Mouse (Mus musculus): ENCODE measurements around the gene Rab3gap2. TPM values are rescaled to one million over a fixed set of nuclear protein-coding genes. Genes with fewer than 3 reads are reported as not detected.

The Rab3gap2 gene
- polyA plus RNA-seq, 1 experiment from 2014 or later, result 26.4 TPM

GRCm38 (mm10) chr1:185298496-185298895 lies 94.6 kb downstream of the Rab3gap2 start:
- DNase-seq (ENCODE audit: low spot score) (no peak), ATAC-seq (ENCODE audit: insufficient read depth, low FRiP score, low TSS enrichment) (no peak)
- Histone ChIP-seq H3K4me2 (ENCODE audit: low read depth) (no peak overlapping the region), H3K9me3 (ENCODE audit: control insufficient read depth, low read length) (no peaks in the 10 kb centered on the region), H3K36me3 (ENCODE audit: control insufficient read depth, insufficient read depth, low read length) (peaks cover 6% of the 10 kb centered on the region; the same call in 1 of the 2 replicates), H3K4me3 (ENCODE audit: low read depth, low read length) (no peak overlapping the region), H3K27ac (ENCODE audit: low read depth, low read length) (no peak overlapping the region), H3K4me1 (ENCODE audit: control insufficient read depth, insufficient read depth, low read length) (no peaks in the 10 kb centered on the region), H3K27me3 (ENCODE audit: control insufficient read depth, insufficient read depth, low read length) (no peaks in the 10 kb centered on the region), H3K9ac (ENCODE audit: low read length) (no peak overlapping the region)
- 98% methylated on average over 8 of the region's 8 CpGs for WGBS

- Histone ChIP-seq H3K27me3 (ENCODE audit: control insufficient read depth, insufficient read depth, low read length) (no peaks in the 10 kb centered on the region), H3K9me3 (ENCODE audit: control insufficient read depth, low read length) (no peaks in the 10 kb centered on the region), H3K36me3 (ENCODE audit: control insufficient read depth, insufficient read depth, low read length) (peaks cover 7% of the 10 kb centered on the region), H3K27ac (ENCODE audit: low read depth, low read length) (no peak overlapping the region), H3K4me3 (ENCODE audit: low read depth, low read length) (no peak overlapping the region), H3K4me1 (ENCODE audit: control insufficient read depth, insufficient read depth, low read length) (no peaks in the 10 kb centered on the region), H3K4me2 (ENCODE audit: low read depth) (no peak overlapping the region), H3K9ac (ENCODE audit: low read length) (no peak overlapping the region)
- DNase-seq (ENCODE audit: low spot score), result no peak
- 94% methylated on average over 6 of the region's 6 CpGs for WGBS
- no peak for ATAC-seq (ENCODE audit: insufficient read depth, low FRiP score, low TSS enrichment)
Measured at GRCm38 (mm10) chr1:185302816-185303215, 98.9 kb downstream of the Rab3gap2 start.

- H3K4me3 ChIP-seq (ENCODE audit: low read depth, low read length), result no peak overlapping the region
- 96% methylated on average over 12 of the region's 12 CpGs for WGBS
- H3K36me3 ChIP-seq (ENCODE audit: control insufficient read depth, insufficient read depth, low read length), result peaks cover 7% of the 10 kb centered on the region
Measured at GRCm38 (mm10) chr1:185306836-185307235, 102.9 kb downstream of the Rab3gap2 start.

GRCm38 (mm10) chr1:185307645-185308044 lies 103.7 kb downstream of the Rab3gap2 start:
- H3K4me2 ChIP-seq (ENCODE audit: low read depth), result no peak overlapping the region
- peaks cover 7% of the 10 kb centered on the region for H3K36me3 ChIP-seq (ENCODE audit: control insufficient read depth, insufficient read depth, low read length)
- no peak overlapping the region for H3K9ac ChIP-seq (ENCODE audit: low read length)
- no peaks in the 10 kb centered on the region for H3K4me1 ChIP-seq (ENCODE audit: control insufficient read depth, insufficient read depth, low read length)
- no peaks in the 10 kb centered on the region for H3K9me3 ChIP-seq (ENCODE audit: control insufficient read depth, low read length)
- no peak overlapping the region for H3K27ac ChIP-seq (ENCODE audit: low read depth, low read length)
- no peak for DNase-seq (ENCODE audit: low spot score)
- WGBS, result 95% methylated on average over 7 of the region's 7 CpGs
- no peak for ATAC-seq (ENCODE audit: insufficient read depth, low FRiP score, low TSS enrichment)
- no peak overlapping the region for H3K4me3 ChIP-seq (ENCODE audit: low read depth, low read length)
- H3K27me3 ChIP-seq (ENCODE audit: control insufficient read depth, insufficient read depth, low read length), result no peaks in the 10 kb centered on the region

More at GRCm38 (mm10) chr1:185306836-185307235, 102.9 kb downstream of the Rab3gap2 start:
- no peaks in the 10 kb centered on the region for H3K4me1 ChIP-seq (ENCODE audit: control insufficient read depth, insufficient read depth, low read length)
- DNase-seq (ENCODE audit: low spot score), result no peak
- H3K9ac ChIP-seq (ENCODE audit: low read length), result no peak overlapping the region
- H3K27ac ChIP-seq (ENCODE audit: low read depth, low read length), result no peak overlapping the region
- no peak overlapping the region for H3K4me2 ChIP-seq (ENCODE audit: low read depth)
- no peaks in the 10 kb centered on the region for H3K27me3 ChIP-seq (ENCODE audit: control insufficient read depth, insufficient read depth, low read length)
- no peaks in the 10 kb centered on the region for H3K9me3 ChIP-seq (ENCODE audit: control insufficient read depth, low read length)
- no peak for ATAC-seq (ENCODE audit: insufficient read depth, low FRiP score, low TSS enrichment)

GRCm38 (mm10) chr1:185308334-185308733 lies 104.4 kb downstream of the Rab3gap2 start:
- WGBS, result 100% methylated on average over 2 of the region's 2 CpGs
- H3K9ac ChIP-seq (ENCODE audit: low read length), result no peak overlapping the region
- H3K27ac ChIP-seq (ENCODE audit: low read depth, low read length), result no peak overlapping the region
- H3K4me1 ChIP-seq (ENCODE audit: control insufficient read depth, insufficient read depth, low read length), result no peaks in the 10 kb centered on the region
- peaks cover 4% of the 10 kb centered on the region for H3K36me3 ChIP-seq (ENCODE audit: control insufficient read depth, insufficient read depth, low read length)
- H3K4me2 ChIP-seq (ENCODE audit: low read depth), result no peak overlapping the region
- H3K27me3 ChIP-seq (ENCODE audit: control insufficient read depth, insufficient read depth, low read length), result no peaks in the 10 kb centered on the region
- ATAC-seq (ENCODE audit: insufficient read depth, low FRiP score, low TSS enrichment), result no peak
- no peak overlapping the region for H3K4me3 ChIP-seq (ENCODE audit: low read depth, low read length)
- H3K9me3 ChIP-seq (ENCODE audit: control insufficient read depth, low read length), result no peaks in the 10 kb centered on the region
- DNase-seq (ENCODE audit: low spot score), result no peak

GRCm38 (mm10) chr1:185308908-185309307 lies 105.0 kb downstream of the Rab3gap2 start:
- 88% methylated on average over 4 of the region's 4 CpGs for WGBS
- ATAC-seq (ENCODE audit: insufficient read depth, low FRiP score, low TSS enrichment), result no peak

DNA sequence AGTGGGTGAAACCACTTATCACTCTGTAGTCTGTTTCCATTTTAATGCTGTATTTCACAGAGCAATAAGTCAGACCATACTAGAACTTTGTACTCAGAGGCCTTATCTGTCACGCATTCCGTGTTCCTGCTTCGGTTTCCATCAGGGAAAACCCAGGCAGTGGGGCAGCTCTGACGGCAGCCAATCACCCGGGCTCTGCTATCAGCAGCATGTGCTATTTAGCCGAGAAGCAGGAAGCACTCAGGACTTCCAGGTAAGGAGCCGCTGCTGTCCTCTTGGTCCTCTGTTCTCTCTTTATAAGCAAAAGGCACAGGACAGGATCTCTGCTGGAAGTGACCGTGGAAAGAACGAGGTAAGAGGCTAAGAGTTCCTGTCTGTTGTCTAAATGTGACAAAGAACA lies 108.0 kb downstream of the Rab3gap2 start:
- WGBS, result 92% methylated on average over 9 of the region's 9 CpGs
- no peak overlapping the region for H3K4me2 ChIP-seq (ENCODE audit: low read depth)
- DNase-seq (ENCODE audit: low spot score), result no peak

More at GRCm38 (mm10) chr1:185308908-185309307, 105.0 kb downstream of the Rab3gap2 start:
- H3K9me3 ChIP-seq (ENCODE audit: control insufficient read depth, low read length), result no peaks in the 10 kb centered on the region
- peaks cover 4% of the 10 kb centered on the region for H3K36me3 ChIP-seq (ENCODE audit: control insufficient read depth, insufficient read depth, low read length)
- no peak overlapping the region for H3K4me2 ChIP-seq (ENCODE audit: low read depth)
- no peak overlapping the region for H3K9ac ChIP-seq (ENCODE audit: low read length)
- no peaks in the 10 kb centered on the region for H3K4me1 ChIP-seq (ENCODE audit: control insufficient read depth, insufficient read depth, low read length)
- H3K4me3 ChIP-seq (ENCODE audit: low read depth, low read length), result no peak overlapping the region
- no peak for DNase-seq (ENCODE audit: low spot score)
- no peaks in the 10 kb centered on the region for H3K27me3 ChIP-seq (ENCODE audit: control insufficient read depth, insufficient read depth, low read length)
- H3K27ac ChIP-seq (ENCODE audit: low read depth, low read length), result no peak overlapping the region

GRCm38 (mm10) chr1:185314546-185314945 lies 110.6 kb downstream of the Rab3gap2 start:
- H3K9ac ChIP-seq (ENCODE audit: low read length), result no peak overlapping the region
- no peaks in the 10 kb centered on the region for H3K4me1 ChIP-seq (ENCODE audit: control insufficient read depth, insufficient read depth, low read length)
- peaks cover 4% of the 10 kb centered on the region for H3K36me3 ChIP-seq (ENCODE audit: control insufficient read depth, insufficient read depth, low read length)
- H3K9me3 ChIP-seq (ENCODE audit: control insufficient read depth, low read length), result no peaks in the 10 kb centered on the region
- ATAC-seq (ENCODE audit: insufficient read depth, low FRiP score, low TSS enrichment), result no peak
- H3K27me3 ChIP-seq (ENCODE audit: control insufficient read depth, insufficient read depth, low read length), result no peaks in the 10 kb centered on the region
- no peak for DNase-seq (ENCODE audit: low spot score)
- no peak overlapping the region for H3K4me3 ChIP-seq (ENCODE audit: low read depth, low read length)
- 90% methylated on average over 4 of the region's 4 CpGs for WGBS
- no peak overlapping the region for H3K4me2 ChIP-seq (ENCODE audit: low read depth)
- no peak overlapping the region for H3K27ac ChIP-seq (ENCODE audit: low read depth, low read length)

More for the DNA sequence above, 108.0 kb downstream of the Rab3gap2 start:
- Histone ChIP-seq H3K27ac (ENCODE audit: low read depth, low read length) (no peak overlapping the region), H3K4me1 (ENCODE audit: control insufficient read depth, insufficient read depth, low read length) (no peaks in the 10 kb centered on the region), H3K9ac (ENCODE audit: low read length) (no peak overlapping the region), H3K4me3 (ENCODE audit: low read depth, low read length) (no peak overlapping the region), H3K27me3 (ENCODE audit: control insufficient read depth, insufficient read depth, low read length) (no peaks in the 10 kb centered on the region), H3K9me3 (ENCODE audit: control insufficient read depth, low read length) (no peaks in the 10 kb centered on the region), H3K36me3 (ENCODE audit: control insufficient read depth, insufficient read depth, low read length) (peaks cover 4% of the 10 kb centered on the region)
- ATAC-seq (ENCODE audit: insufficient read depth, low FRiP score, low TSS enrichment), result no peak

- H3K9ac ChIP-seq (ENCODE audit: low read length), result no peak overlapping the region
- H3K27me3 ChIP-seq (ENCODE audit: control insufficient read depth, insufficient read depth, low read length), result no peaks in the 10 kb centered on the region
- WGBS, result 92% methylated on average over 16 of the region's 16 CpGs
- H3K4me2 ChIP-seq (ENCODE audit: low read depth), result no peak overlapping the region
- H3K36me3 ChIP-seq (ENCODE audit: control insufficient read depth, insufficient read depth, low read length), result peaks cover 6% of the 10 kb centered on the region
- H3K4me1 ChIP-seq (ENCODE audit: control insufficient read depth, insufficient read depth, low read length), result no peaks in the 10 kb centered on the region
- no peaks in the 10 kb centered on the region for H3K9me3 ChIP-seq (ENCODE audit: control insufficient read depth, low read length)
- H3K27ac ChIP-seq (ENCODE audit: low read depth, low read length), result no peak overlapping the region
- no peak overlapping the region for H3K4me3 ChIP-seq (ENCODE audit: low read depth, low read length)
- ATAC-seq (ENCODE audit: insufficient read depth, low FRiP score, low TSS enrichment) (no peak), DNase-seq (ENCODE audit: low spot score) (no peak)
Measured at GRCm38 (mm10) chr1:185315846-185316568, 112.1 kb downstream of the Rab3gap2 start.
